Mouse (Mus musculus) MEL (cell line): ENCODE measurements around the gene Slc34a2.

Experiments
- CTCF ChIP-seq, 3 experiments: IDR thresholded peaks in 2 of 3; conservative IDR thresholded peaks in 1 of 3; 2 replicates each; pipeline ENCODE4 v1.5.1; 2011 to 2012; ENCODE audit warnings: low read length in 3 of 3, low read depth in 2 of 3, mild to moderate bottlenecking in 2 of 3, improper control_type of control experiment in 1 of 3, inconsistent platforms in 1 of 3, mixed read lengths in 1 of 3, moderate library complexity in 1 of 3; ENCODE audit not compliant: control insufficient read depth in 1 of 3, insufficient read depth in 1 of 3, poor library complexity in 1 of 3, severe bottlenecking in 1 of 3
- POLR2AphosphoS5 ChIP-seq: IDR thresholded peaks from 2 replicates; pipeline ENCODE4 v1.6.1; 2012; ENCODE audit warnings: low read depth, borderline replicate concordance, mild to moderate bottlenecking, inconsistent platforms, low read length, moderate library complexity, mixed read lengths
- TBP ChIP-seq: IDR thresholded peaks from 2 replicates; pipeline ENCODE4 v1.8.0; 2011; ENCODE audit warnings: low read depth, low read length, improper control_type of control experiment
- ZC3H11A ChIP-seq: IDR thresholded peaks from 2 replicates; pipeline ENCODE4 v1.6.1; 2012; ENCODE audit warnings: low read depth, mild to moderate bottlenecking, inconsistent platforms, low read length, improper control_type of control experiment

DNA sequence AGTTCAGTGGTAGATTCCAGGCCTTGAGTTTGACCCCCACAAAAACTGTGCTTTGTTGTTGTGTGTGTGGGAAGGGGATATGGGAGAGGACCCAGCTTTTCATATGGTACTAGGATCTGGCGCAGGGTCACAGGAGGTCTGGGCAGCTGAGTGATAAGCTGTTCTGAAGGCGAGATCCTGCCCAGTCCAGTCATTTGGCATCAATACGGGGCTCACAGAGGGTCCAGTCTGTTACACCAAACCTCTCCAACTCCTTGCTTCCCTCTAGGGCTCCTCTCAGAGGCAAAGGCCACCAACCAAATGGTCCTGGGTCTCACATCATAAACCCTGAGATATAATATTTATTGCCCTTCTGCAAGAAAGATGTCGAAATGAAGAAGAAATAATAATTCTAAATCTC, 42.4 kb upstream of the Slc34a2 start:
- TF ChIP-seq POLR2AphosphoS5: no peak
- no peak for TF ChIP-seq TBP
- no peak for TF ChIP-seq CTCF (IDR thresholded peaks at IDR 0.05 in 2 of 3, conservative IDR thresholded peaks at IDR 0.05 in 1 of 3; ENCODE audit: control insufficient read depth in 1 of 3, insufficient read depth in 1 of 3, low read depth in 2 of 3, low read length in 3 of 3, poor library complexity in 1 of 3, severe bottlenecking in 1 of 3)
- no peak for TF ChIP-seq ZC3H11A
